In genomic region chrX:104612531-104612930, GRCm38 (mm10) we compare ENCODE assay signal across 21 mouse cellular contexts.
"Had no signal": no experiment of that assay in that cellular context is flagged by ENCODE, and none has a peak within 500 bp of the region (broad histone marks: within the 10 kb centered on the region; RNA-seq: fewer than 3 reads in every experiment).

No protein-coding gene starts in this region.

- H3K36me3 ChIP-seq: limb, embryonic 12.5 days; limb, embryonic 15.5 days; midbrain, embryonic 12.5 days; midbrain, embryonic 15.5 days; neural tube, embryonic 12.5 days; neural tube, embryonic 15.5 days; stomach, embryonic 15.5 days had no signal

- H3K4me1 ChIP-seq: limb, embryonic 12.5 days; limb, embryonic 15.5 days; midbrain, embryonic 12.5 days; midbrain, embryonic 15.5 days; neural tube, embryonic 12.5 days; neural tube, embryonic 15.5 days; stomach, embryonic 15.5 days had no signal

- H3K27ac ChIP-seq: limb, embryonic 12.5 days; limb, embryonic 15.5 days; midbrain, embryonic 12.5 days; midbrain, embryonic 15.5 days; neural tube, embryonic 12.5 days; neural tube, embryonic 15.5 days; stomach, embryonic 15.5 days had no signal

- H3K27me3 ChIP-seq: midbrain, embryonic 15.5 days; neural tube, embryonic 12.5 days; neural tube, embryonic 15.5 days; stomach, embryonic 15.5 days had no signal

- H3K9ac ChIP-seq: limb, embryonic 12.5 days; limb, embryonic 15.5 days; midbrain, embryonic 12.5 days; midbrain, embryonic 15.5 days; neural tube, embryonic 12.5 days; neural tube, embryonic 15.5 days; stomach, embryonic 15.5 days had no signal

- ATAC-seq: intestine, embryonic 16.5 days; midbrain, embryonic 15.5 days had no signal

- H3K4me3 ChIP-seq: limb, embryonic 12.5 days; limb, embryonic 15.5 days; midbrain, embryonic 12.5 days; midbrain, embryonic 15.5 days; neural tube, embryonic 12.5 days; neural tube, embryonic 15.5 days; stomach, embryonic 15.5 days had no signal

- H3K9me3 ChIP-seq: limb, embryonic 12.5 days; limb, embryonic 15.5 days; midbrain, embryonic 12.5 days; midbrain, embryonic 15.5 days; neural tube, embryonic 12.5 days; neural tube, embryonic 15.5 days; stomach, embryonic 15.5 days had no signal

- DNase-seq: kidney, adult 18-20 months; kidney, adult 9 months; kidney, postnatal 14 days; kidney, postnatal 4 days; left cerebral cortex, postnatal 4 days; lung, adult 2 months; lung, postnatal 14 days; lung, postnatal 4 days; right cerebral cortex, adult 18-20 months; right cerebral cortex, postnatal 14 days; right cerebral cortex, postnatal 4 days; spleen, adult 18-20 months; thymus, postnatal 36 days had no signal

- H3K4me2 ChIP-seq: limb, embryonic 12.5 days; limb, embryonic 15.5 days; midbrain, embryonic 12.5 days; midbrain, embryonic 15.5 days; neural tube, embryonic 12.5 days; neural tube, embryonic 15.5 days; stomach, embryonic 15.5 days had no signal
